Mouse (Mus musculus): ENCODE data around the gene Eps15l1.

The Eps15l1 gene

GRCm38 (mm10) chr8:72350727-72351126 lies 70.5 kb downstream of the Eps15l1 start:
- DNase-seq (ENCODE audit: low spot score in 2 of 2), result peak; percentile 91 to 92

- DNase-seq (ENCODE audit: low spot score in 2 of 2), result peak; percentile 66 to 71
Observed at GRCm38 (mm10) chr8:72349838-72350237, 71.4 kb downstream of the Eps15l1 start.

- DNase-seq (ENCODE audit: low spot score in 2 of 2), result no peak
Observed at GRCm38 (mm10) chr8:72348956-72349355, 72.3 kb downstream of the Eps15l1 start.

DNA sequence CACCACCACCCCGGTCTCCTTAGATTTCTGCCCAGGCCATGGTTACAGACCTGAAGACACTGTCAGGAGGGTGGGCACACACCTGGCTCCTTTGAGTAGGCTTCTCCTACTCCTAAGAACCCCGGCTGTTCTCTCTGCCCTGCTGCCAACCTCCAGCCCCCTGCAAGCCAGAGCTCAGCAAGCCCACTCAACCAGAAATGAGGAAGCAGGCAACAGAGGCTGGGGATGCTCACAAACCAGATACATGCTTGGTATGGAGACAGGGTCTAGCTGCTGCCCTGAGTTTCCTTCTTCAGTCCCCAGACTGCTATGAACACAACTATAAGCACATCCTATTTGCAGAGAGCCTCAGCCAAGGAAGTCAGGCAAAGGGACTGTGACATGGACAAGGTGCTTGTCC lies 73.1 kb downstream of the Eps15l1 start:
- peak; percentile 60 to 64 for DNase-seq (ENCODE audit: low spot score in 2 of 2)

- DNase-seq (ENCODE audit: low spot score in 2 of 2), result no peak
Observed at GRCm38 (mm10) chr8:72347553-72347952, 73.7 kb downstream of the Eps15l1 start.

GRCm38 (mm10) chr8:72343725-72344124 lies 77.5 kb downstream of the Eps15l1 start:
- peak; percentile 72 to 77 for DNase-seq (ENCODE audit: low spot score in 2 of 2)

- no peak for DNase-seq (ENCODE audit: low spot score in 2 of 2)
Observed at GRCm38 (mm10) chr8:72342556-72343300, 78.5 kb downstream of the Eps15l1 start.

GRCm38 (mm10) chr8:72337034-72337433 lies 84.2 kb downstream of the Eps15l1 start:
- DNase-seq (ENCODE audit: low spot score in 2 of 2), result no peak

GRCm38 (mm10) chr8:72336273-72336672 lies 85.0 kb downstream of the Eps15l1 start:
- no peak for DNase-seq (ENCODE audit: low spot score in 2 of 2)

DNA sequence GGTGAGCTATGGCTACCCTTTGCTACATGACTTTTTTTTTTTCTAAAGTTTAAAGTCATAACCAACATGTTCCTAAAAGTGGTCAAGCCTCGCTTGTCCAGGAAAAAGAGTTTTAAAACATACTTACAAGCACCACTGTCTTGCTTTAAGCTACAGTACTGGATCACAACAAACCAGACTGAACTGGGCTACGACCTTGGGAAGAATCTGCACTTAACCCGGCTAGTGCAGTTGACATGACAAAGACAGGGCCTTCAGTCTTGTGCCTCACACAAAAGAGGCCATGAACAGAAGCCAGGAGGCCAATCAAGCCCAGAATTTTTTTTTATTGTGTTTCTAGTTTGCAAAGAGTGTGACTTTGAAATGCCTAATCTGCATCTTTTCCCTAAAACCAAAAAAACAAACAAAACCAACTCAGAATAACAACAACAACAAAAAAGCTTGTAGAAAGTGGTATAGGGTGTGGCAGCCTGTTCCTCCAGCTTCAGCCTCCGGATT lies 87.1 kb downstream of the Eps15l1 start:
- DNase-seq (ENCODE audit: low spot score in 2 of 2), result no peak

DNA sequence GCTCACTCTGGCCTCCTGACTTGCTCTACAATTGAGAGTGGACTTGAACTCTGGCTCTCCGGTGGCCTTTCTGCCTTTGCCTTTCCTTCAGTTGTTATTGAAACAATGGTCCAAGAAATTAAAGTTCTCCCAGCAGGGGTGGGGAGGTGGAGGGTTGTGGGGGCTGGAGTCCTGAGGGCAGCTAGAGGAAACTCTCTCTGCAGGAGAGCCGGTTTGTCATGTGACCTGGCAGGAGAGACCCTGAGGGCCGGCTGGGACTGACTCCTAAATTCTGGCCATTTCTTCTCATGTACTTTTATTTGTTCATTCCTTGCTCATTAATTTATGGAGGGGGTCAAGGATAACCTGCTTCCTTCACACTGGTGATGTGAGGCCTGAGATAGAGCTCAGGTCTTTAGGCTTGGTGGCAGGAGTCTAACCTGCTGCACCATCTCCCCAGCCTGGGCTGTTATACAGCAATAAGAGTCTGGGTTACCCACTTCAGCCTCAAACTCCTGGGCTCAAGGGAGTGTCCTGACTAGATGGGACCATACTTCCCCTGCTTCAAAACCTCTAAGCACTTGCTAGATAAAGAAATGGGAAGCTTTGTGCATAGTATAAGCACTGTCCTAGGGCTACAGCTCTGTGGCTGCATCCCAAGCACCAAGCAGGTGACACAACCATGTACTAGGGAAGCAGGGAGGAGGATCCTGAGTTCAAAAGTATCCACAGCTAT lies 87.7 kb downstream of the Eps15l1 start:
- no peak for DNase-seq (ENCODE audit: low spot score in 2 of 2)

GRCm38 (mm10) chr8:72331631-72332030 lies 89.6 kb downstream of the Eps15l1 start:
- no peak for DNase-seq (ENCODE audit: low spot score in 2 of 2)

- no peak for DNase-seq (ENCODE audit: low spot score in 2 of 2)
Observed at GRCm38 (mm10) chr8:72330806-72331516, 90.3 kb downstream of the Eps15l1 start.

DNA sequence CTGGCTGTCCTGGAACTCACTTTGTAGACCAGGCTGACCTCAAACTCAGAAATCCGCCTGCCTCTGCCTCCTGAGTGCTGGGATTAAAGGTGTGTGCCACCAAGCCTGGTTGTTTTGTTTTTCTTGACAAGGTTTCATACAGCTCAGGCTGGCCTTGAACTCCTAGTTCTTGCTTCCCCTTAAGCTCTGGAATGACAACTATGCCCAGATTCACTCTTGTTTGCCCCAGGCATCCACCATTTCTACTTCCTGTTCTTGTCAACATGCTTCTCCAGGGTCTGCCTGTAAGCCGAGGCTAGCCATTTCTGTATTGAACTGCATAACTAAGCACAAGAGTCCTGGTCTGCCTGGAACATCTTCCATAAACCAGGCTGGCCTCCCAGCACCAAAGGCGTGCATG lies 92.1 kb downstream of the Eps15l1 start:
- DNase-seq (ENCODE audit: low spot score in 2 of 2), result no peak

DNA sequence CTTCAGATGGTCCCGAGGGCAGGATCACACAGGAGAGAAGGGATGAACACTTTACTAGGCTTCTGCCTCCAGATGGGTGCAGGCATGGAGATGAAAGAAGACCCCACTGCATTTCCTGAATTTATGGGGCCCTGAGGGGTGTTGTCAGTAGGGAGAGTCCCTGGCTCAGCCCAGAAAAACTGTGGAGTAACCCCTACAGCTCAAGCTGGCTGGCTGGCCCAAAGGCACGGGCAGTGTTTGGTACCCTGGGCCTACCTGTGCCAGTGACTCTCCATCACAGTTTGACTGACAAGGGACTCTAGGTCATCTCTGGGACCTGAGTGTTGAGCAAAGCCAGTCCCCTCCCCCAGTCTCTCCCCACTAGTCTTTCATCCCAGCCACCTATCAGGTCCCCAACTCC lies 96.6 kb downstream of the Eps15l1 start:
- DNase-seq (ENCODE audit: low spot score in 2 of 2), result no peak

DNA sequence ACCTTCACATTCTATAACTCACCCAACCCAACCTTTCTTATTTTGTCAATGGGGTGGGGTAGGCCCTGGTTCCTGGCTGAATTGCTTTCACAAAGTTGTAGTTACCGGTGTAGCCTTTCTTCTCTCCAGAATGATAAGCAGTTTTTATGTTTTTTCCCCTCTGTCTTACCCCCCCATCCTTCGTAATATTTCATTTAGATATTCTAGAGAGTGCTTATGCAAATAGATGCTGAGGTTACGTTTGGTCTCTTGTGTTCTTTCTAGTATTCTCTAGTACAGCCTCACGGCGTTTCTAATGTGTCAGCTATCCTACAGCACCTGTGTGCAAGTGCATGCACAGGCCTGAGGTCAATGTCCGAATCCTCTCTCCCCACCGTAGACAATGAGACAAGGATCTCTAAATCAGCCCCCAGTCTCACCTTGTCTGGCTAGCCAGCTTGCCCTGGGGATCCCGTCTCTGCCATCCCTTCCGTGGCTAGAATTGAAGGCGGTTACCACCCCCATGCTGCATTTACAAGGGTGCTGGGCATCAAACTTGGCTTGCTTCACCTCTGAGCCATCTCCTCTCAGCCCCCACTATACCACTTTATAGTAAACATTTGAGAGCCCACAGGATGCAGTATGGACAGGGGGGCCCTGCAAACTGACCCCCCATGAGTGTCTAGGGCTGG lies 97.1 kb downstream of the Eps15l1 start:
- DNase-seq (ENCODE audit: low spot score in 2 of 2), result no peak

DNA sequence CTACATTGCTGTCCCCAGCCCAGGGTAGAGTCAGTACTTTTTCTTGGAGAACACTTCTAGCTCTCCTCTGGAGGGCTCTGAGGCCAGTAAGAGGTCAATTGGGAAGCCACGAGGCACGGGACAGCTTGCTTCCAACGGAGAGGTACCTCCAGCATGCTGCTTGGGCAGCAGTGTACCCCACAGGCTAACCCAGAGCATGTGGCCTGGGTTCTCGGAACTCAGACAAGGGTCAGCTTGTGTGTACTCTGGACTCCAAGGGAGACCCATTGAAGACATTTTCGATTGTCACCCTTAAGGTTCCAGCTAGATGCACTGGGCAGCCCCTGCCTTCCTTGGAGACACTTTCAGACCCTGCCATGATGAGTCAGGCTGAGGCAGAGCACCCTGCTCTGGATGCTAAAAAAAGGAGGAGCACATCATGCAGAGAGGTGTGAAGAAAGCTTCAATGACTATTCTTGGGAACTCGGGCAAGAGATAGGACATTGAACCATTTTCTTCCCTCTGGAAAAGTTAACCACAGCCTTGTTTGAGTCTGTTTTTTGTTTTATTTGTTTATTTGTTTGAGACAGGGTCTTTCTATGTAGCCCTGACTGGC lies 98.0 kb downstream of the Eps15l1 start:
- peak in 1 of 2 experiments; percentile 31 for DNase-seq (ENCODE audit: low spot score in 2 of 2)

DNA sequence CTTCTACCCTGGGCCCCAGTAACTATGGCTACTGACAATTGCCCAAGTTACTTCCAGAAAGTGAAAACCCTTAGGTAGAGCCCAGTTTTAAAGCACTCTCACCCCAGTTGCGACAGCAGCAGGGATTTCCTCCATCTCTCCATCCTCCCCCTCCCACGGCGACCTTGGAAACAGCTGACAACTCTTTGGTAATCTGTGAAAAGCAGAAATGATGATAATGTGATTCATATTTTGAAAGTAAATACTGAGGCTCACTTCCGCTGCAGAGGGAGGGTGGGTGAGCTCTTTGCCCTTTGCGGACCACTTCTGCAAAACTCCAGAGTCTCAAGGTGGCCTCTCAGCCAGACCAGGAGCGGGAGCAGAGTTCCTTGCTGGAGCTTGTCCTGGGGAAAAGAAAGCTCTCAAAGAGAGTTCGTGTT lies 98.8 kb downstream of the Eps15l1 start:
- DNase-seq (ENCODE audit: low spot score in 2 of 2), result peak; percentile 72 to 82

DNA sequence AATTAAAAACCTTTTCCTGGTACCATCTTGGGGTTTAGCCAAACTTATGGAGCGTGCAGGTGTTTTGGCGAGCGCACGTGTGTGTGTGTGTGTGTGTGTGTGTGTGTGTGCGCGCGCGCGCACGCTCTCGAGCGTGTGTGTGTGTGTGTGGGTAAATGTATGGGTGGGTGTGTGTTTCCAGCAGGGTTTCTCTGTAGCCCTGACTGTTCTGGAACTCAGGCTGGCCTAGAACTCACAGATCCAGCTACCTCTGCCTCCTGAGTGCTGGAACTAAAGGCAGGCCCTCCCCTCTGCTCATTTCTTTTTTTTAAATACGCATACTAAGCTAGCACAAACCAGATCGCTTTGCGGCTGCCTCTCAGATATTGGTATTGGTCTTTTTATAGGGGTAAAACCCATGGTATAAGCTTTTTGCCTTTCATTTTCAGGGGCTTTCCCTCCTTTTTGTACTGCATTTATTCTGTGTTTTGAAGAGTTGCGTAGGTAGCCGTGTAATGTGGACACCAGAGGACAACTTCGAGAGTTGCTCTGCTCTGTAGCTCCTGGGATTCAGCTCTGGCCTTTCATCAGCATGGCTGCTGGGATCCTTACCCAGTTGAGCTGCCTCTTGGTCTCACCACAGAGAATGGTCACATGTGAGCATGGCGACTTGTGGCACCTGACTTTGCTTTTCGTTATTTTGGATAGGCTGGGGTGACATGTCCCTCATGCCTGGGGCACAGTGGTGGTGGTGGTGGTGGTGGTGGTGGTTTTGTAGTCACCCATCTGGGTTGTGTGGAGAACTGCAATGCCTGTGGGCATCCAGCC lies 99.4 kb downstream of the Eps15l1 start:
- no peak for DNase-seq (ENCODE audit: low spot score in 2 of 2)

DNA sequence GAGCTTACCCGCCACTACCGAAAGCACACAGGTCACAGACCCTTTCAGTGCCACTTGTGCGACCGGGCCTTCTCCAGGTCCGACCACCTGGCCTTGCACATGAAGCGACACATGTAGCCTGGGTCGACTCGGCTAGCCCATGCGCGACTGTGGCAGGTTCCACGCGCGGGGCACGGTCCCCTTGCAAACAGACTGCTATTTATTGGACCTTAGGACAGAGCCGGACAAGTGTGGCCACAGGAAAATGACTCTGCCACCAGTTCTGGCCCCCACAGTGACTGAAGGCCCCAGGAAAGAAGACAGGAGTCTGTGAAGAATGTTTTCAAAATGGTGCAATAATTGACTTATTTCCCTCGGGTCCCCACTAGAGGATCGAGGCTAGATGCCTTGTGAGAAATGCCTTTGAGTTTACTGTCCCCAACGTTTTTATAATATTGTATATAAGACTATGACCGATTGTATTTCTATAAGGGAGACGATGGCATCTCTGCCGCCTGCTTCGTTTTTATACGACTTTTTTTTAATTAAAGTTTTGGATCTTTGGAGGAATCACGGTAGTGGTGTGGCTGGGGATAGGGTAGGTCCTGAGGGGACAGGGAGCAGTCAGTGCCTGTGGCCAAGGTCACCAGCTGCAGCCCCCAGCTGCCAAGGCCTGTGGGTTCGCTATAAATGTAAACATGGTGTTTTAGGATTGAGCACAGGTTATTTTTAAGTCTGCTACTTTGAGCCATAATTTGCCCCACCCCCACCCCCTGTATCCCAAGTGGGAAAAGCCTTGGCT lies 100.3 kb downstream of the Eps15l1 start:
- DNase-seq (ENCODE audit: low spot score in 2 of 2), result peak in 1 of 2 experiments; percentile 50

All from spleen, postnatal 36 days (tissue).